Mouse (Mus musculus) mesoderm, embryonic 11.5 days (tissue): ENCODE data around the gene Gm11007.
"Not testable (repeated sequence)": the region's sequence is repeated elsewhere in the genome, so short reads cannot be mapped to it uniquely, and the experiment has no call there.

Source experiments
- DNase-seq: peaks from one replicate; pipeline ENCODE4 v3.0.0-alpha.2; 2012; ENCODE audit warnings: low read depth, low spot score

Gene Gm11007

DNA sequence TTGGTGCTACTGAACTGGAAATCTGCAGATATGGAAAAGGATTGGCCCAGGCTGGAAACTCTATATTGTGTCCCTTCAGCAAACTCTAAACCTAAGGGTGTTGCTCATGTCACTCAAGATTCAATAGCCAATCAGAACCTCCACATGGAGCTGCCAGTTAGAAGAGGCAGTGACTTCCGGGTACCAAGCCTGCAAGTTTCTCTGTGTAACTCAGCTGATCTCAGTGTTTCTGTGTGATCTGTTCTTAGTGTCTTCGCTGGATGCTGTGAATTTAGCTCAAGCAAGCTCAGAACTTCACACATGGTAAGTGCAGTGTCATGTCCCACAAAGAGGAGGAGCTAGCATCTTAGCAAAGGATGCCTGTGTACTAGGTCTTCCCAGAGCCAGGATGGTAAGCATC, at the start of gene Gm11007:
Gm11007 (plus strand) TSS at position 301 of the 400 bp plus-strand sequence.
- not testable (repeated sequence) for DNase-seq
